ENCODE assay signal across 10 mouse cellular contexts in genomic region chr1:145138452-145139266, GRCm38 (mm10).
A peak's percentile ranks its signal among the peaks of the same experiment; 100 is the strongest.
DNase-seq lines count a peak whose midpoint lies in the region; ATAC-seq and TF ChIP-seq lines count a peak whose summit lies in the region.
"Had no signal": no experiment of that assay in that cellular context is flagged by ENCODE, and none has a peak within 500 bp of the region (broad histone marks: within the 10 kb centered on the region; RNA-seq: fewer than 3 reads in every experiment).

No protein-coding gene starts in this region.

- no peaks in the 10 kb centered on the region for H3K9me3 ChIP-seq in heart, embryonic 14.5 days (ENCODE audit: control insufficient read depth, low read length)
- no peaks in the 10 kb centered on the region for H3K9me3 ChIP-seq in midbrain, embryonic 16.5 days (replicated peaks; ENCODE audit: control insufficient read depth, low read length, poor library complexity, severe bottlenecking)
- no peaks in the 10 kb centered on the region for H3K9me3 ChIP-seq in midbrain, embryonic 10.5 days (replicated peaks)
- no peaks in the 10 kb centered on the region for H3K9me3 ChIP-seq in intestine, embryonic 16.5 days (ENCODE audit: control insufficient read depth, low read length)
- no peaks in the 10 kb centered on the region for H3K9me3 ChIP-seq in midbrain, postnatal 0 days (ENCODE audit: low read length)

- H3K4me2 ChIP-seq in heart, embryonic 14.5 days (ENCODE audit: low read length) = no peak overlapping the region
- no peak overlapping the region for H3K4me2 ChIP-seq in midbrain, embryonic 16.5 days (ENCODE audit: low read length)
- no peak overlapping the region for H3K4me2 ChIP-seq in intestine, embryonic 16.5 days (ENCODE audit: low read depth, low read length)
- H3K4me2 ChIP-seq in midbrain, postnatal 0 days (ENCODE audit: low read depth, low read length, poor library complexity, severe bottlenecking) = no peak overlapping the region

- 9% methylated on average over 2 of the region's 2 CpGs for WGBS in heart, embryonic 14.5 days
- WGBS in midbrain, embryonic 16.5 days = 38% methylated on average over 2 of the region's 2 CpGs
- 77% methylated on average over 2 of the region's 2 CpGs for WGBS in midbrain, embryonic 10.5 days
- 17% methylated on average over 2 of the region's 2 CpGs for WGBS in intestine, embryonic 16.5 days
- 54% methylated on average over 2 of the region's 2 CpGs for WGBS in midbrain, postnatal 0 days

- H3K27ac ChIP-seq in heart, embryonic 14.5 days (replicated peaks in 1 of 2; ENCODE audit: control insufficient read depth in 1 of 2, insufficient read depth in 1 of 2, low read depth in 2 of 2, low read length in 2 of 2) = no peak overlapping the region
- H3K27ac ChIP-seq in midbrain, embryonic 16.5 days (ENCODE audit: low read length) = no peak overlapping the region
- no peak overlapping the region for H3K27ac ChIP-seq in midbrain, embryonic 10.5 days (replicated peaks)
- H3K27ac ChIP-seq in intestine, embryonic 16.5 days (ENCODE audit: low read length) = no peak overlapping the region
- no peak overlapping the region for H3K27ac ChIP-seq in midbrain, postnatal 0 days (ENCODE audit: low read depth, low read length)
- H3K27ac ChIP-seq: left cerebral cortex, adult 2 months had no signal

- no peaks in the 10 kb centered on the region for H3K36me3 ChIP-seq in heart, embryonic 14.5 days (ENCODE audit: control insufficient read depth, insufficient read depth, low read length)
- no peaks in the 10 kb centered on the region for H3K36me3 ChIP-seq in midbrain, embryonic 16.5 days (ENCODE audit: control insufficient read depth, insufficient read depth, low read length)
- no peaks in the 10 kb centered on the region for H3K36me3 ChIP-seq in midbrain, embryonic 10.5 days
- H3K36me3 ChIP-seq in intestine, embryonic 16.5 days (ENCODE audit: control insufficient read depth, insufficient read depth, low read length) = no peaks in the 10 kb centered on the region
- no peaks in the 10 kb centered on the region for H3K36me3 ChIP-seq in midbrain, postnatal 0 days (ENCODE audit: insufficient read depth, low read length)

- H3K9ac ChIP-seq in heart, embryonic 14.5 days (ENCODE audit: low read length) = no peak overlapping the region
- no peak overlapping the region for H3K9ac ChIP-seq in midbrain, embryonic 16.5 days (ENCODE audit: low read depth, low read length)
- H3K9ac ChIP-seq in intestine, embryonic 16.5 days (ENCODE audit: low read depth, low read length) = no peak overlapping the region
- H3K9ac ChIP-seq in midbrain, postnatal 0 days (replicated peaks; ENCODE audit: low read length, poor library complexity, severe bottlenecking) = no peak overlapping the region

- no peak for TF ChIP-seq CTCF in midbrain, postnatal 0 days (IDR thresholded peaks at IDR 0.05)

- ATAC-seq in heart, embryonic 14.5 days (ENCODE audit: insufficient number of reproducible peaks, insufficient read depth, low FRiP score, low read depth) = peak; percentile 26; the same call in 1 of the 2 replicates
- ATAC-seq in midbrain, embryonic 16.5 days = 0 out of 2 replicates have a peak, but pooled peaks have one; percentile 45
- peak; percentile 66 for ATAC-seq in intestine, embryonic 16.5 days
- no peak for ATAC-seq in midbrain, postnatal 0 days (ENCODE audit: low FRiP score)

- no peak for DNase-seq in heart, postnatal 25 days (ENCODE audit: low spot score)
- no peak for DNase-seq in midbrain, embryonic 10.5 days (ENCODE audit: low spot score)
- peak; percentile 74 for DNase-seq in midbrain, postnatal 0 days (ENCODE audit: low spot score)
- no peak for DNase-seq in cerebellum, adult 9-11 months
- no peak for DNase-seq in layer of hippocampus, adult 9-11 months
- DNase-seq: heart, postnatal 14 days had no signal

- peaks cover 0 to 4% of the 10 kb centered on the region in 2 experiments; a peak in 2 of 4 replicates for H3K4me1 ChIP-seq in heart, embryonic 14.5 days (ENCODE audit: control insufficient read depth in 2 of 2, insufficient read depth in 2 of 2, low read length in 2 of 2)
- no peaks in the 10 kb centered on the region for H3K4me1 ChIP-seq in midbrain, embryonic 16.5 days (ENCODE audit: control insufficient read depth, insufficient read depth, low read length)
- H3K4me1 ChIP-seq in midbrain, embryonic 10.5 days = no peaks in the 10 kb centered on the region
- H3K4me1 ChIP-seq in intestine, embryonic 16.5 days (ENCODE audit: control insufficient read depth, insufficient read depth, low read length) = no peaks in the 10 kb centered on the region
- no peaks in the 10 kb centered on the region for H3K4me1 ChIP-seq in midbrain, postnatal 0 days (ENCODE audit: insufficient read depth, low read length)

- no peaks in the 10 kb centered on the region for H3K27me3 ChIP-seq in heart, embryonic 14.5 days (ENCODE audit: control insufficient read depth, insufficient read depth, low read length)
- H3K27me3 ChIP-seq in midbrain, embryonic 16.5 days (ENCODE audit: control insufficient read depth, insufficient read depth, low read depth, low read length) = no peaks in the 10 kb centered on the region
- H3K27me3 ChIP-seq in midbrain, embryonic 10.5 days (ENCODE audit: low read depth, poor library complexity, severe bottlenecking) = no peaks in the 10 kb centered on the region
- H3K27me3 ChIP-seq in intestine, embryonic 16.5 days (replicated peaks; ENCODE audit: control insufficient read depth, insufficient read depth, low read length) = no peaks in the 10 kb centered on the region
- H3K27me3 ChIP-seq in midbrain, postnatal 0 days (ENCODE audit: insufficient read depth, low read length) = no peaks in the 10 kb centered on the region

- no peak overlapping the region for H3K4me3 ChIP-seq in heart, embryonic 14.5 days (ENCODE audit: control insufficient read depth in 1 of 2, insufficient read depth in 1 of 2, low read depth in 1 of 2, low read length in 2 of 2)
- H3K4me3 ChIP-seq in midbrain, embryonic 16.5 days (ENCODE audit: low read depth, low read length) = no peak overlapping the region
- no peak overlapping the region for H3K4me3 ChIP-seq in midbrain, embryonic 10.5 days
- H3K4me3 ChIP-seq in intestine, embryonic 16.5 days (ENCODE audit: low read length) = no peak overlapping the region
- no peak overlapping the region for H3K4me3 ChIP-seq in midbrain, postnatal 0 days (ENCODE audit: low read depth, low read length)
- H3K4me3 ChIP-seq: left cerebral cortex, adult 2 months had no signal

- intact Hi-C loops in heart, postnatal 25 days (cut with DNase I) = no loop called here
